Mouse (Mus musculus) liver, embryonic 15.5 days (tissue): ENCODE data around the gene Hnrnpul2. TPM values are rescaled to one million over a fixed set of nuclear protein-coding genes. Genes with fewer than 3 reads are reported as not detected.

Source experiments
- ATAC-seq: fragments of 200-750 bp; cut with Nextera tagmentation; 2 replicates; pipeline ENCODE4 v1.8.0; 2017; ENCODE audit warnings: moderate number of reproducible peaks, mild to moderate bottlenecking, moderate library complexity; ENCODE audit not compliant: insufficient read depth
- H3K27ac ChIP-seq: fragments of 300-500 bp; sonication (generic); replicated peaks from 2 replicates; pipeline ENCODE4 v1.5.1; 2015; ENCODE audit warnings: mild to moderate bottlenecking, inconsistent platforms
- H3K27me3 ChIP-seq: fragments of 300-500 bp; sonication (generic); 2 replicates; pipeline ENCODE4 v1.6.1; 2015; ENCODE audit warnings: mild to moderate bottlenecking, inconsistent platforms
- H3K36me3 ChIP-seq: fragments of 300-500 bp; sonication (generic); replicated peaks from 2 replicates; pipeline ENCODE4 v1.6.1; 2015; ENCODE audit warnings: moderate library complexity, mild to moderate bottlenecking, inconsistent platforms
- H3K4me1 ChIP-seq: fragments of 300-500 bp; sonication (generic); replicated peaks from 2 replicates; pipeline ENCODE4 v1.6.1; 2015; ENCODE audit warnings: inconsistent platforms
- H3K4me2 ChIP-seq: fragments of 300-500 bp; sonication (generic); 2 replicates; pipeline ENCODE4 v1.6.1; 2015; ENCODE audit warnings: moderate library complexity, mild to moderate bottlenecking, inconsistent platforms
- H3K4me3 ChIP-seq: fragments of 300-500 bp; sonication (generic); replicated peaks from 2 replicates; pipeline ENCODE4 v1.5.1; 2015; ENCODE audit warnings: mild to moderate bottlenecking, inconsistent platforms
- H3K9ac ChIP-seq: fragments of 300-500 bp; sonication (generic); 2 replicates; pipeline ENCODE4 v1.6.1; 2015; ENCODE audit warnings: moderate library complexity, mild to moderate bottlenecking, inconsistent platforms
- H3K9me3 ChIP-seq: fragments of 300-500 bp; sonication (generic); replicated peaks from 2 replicates; pipeline ENCODE4 v1.6.1; 2016; ENCODE audit warnings: inconsistent platforms
- WGBS: fragments of 180-500 bp; shearing (Covaris S2); methylation state at CpG from one replicate; pipeline ENCODE4 v1.1.7; 2015; ENCODE audit warnings: mixed read lengths; ENCODE audit not compliant: insufficient replicate concordance; 5-methylcytosine and 5-hydroxymethylcytosine counted together
- polyA plus RNA-seq: library from polyadenylated mRNA; unstranded; fragments of >200 nt; fragmentation: Nextera tagmentation; extraction: Ambion mirVana; gene quantifications from 2 replicates; pipeline ENCODE4 v1.2.1, GENCODE M21; 2015

Hnrnpul2 gene
- polyA plus RNA-seq, 1 experiment from 2014 or later, result 2.2 TPM

- no peaks in the 10 kb centered on the region for H3K27me3 ChIP-seq
- 65% methylated on average over 3 of the region's 3 CpGs for WGBS
- no peak within 1 kb of the TSS for H3K4me2 ChIP-seq
- no peak within 1 kb of the TSS for H3K4me3 ChIP-seq
- peaks cover 34% of the 10 kb centered on the region for H3K4me1 ChIP-seq
- H3K27ac ChIP-seq, result no peak within 1 kb of the TSS
- no peak within 1 kb of the TSS for H3K9ac ChIP-seq
- peaks cover 3% of the 10 kb centered on the region; the same call in 1 of the 2 replicates for H3K36me3 ChIP-seq
- ATAC-seq, result no peak
- H3K9me3 ChIP-seq, result no peaks in the 10 kb centered on the region
These were observed 63.8 kb downstream of the Hnrnpul2 start, which contains the start of the genes Lbhd1 and Gm49403 for GRCm38 (mm10) chr19:8883616-8884015. Lbhd1 (plus strand) TSS chr19:8883732. Gm49403 (plus strand) TSS chr19:8883930.

Other genes with a start within 250 kb of the Hnrnpul2 start
- 2.1 and 2.3 TPM in 2 replicates for gene Slc22a8, start 228.8 kb upstream of the Hnrnpul2 start, polyA plus RNA-seq
- gene Slc22a6, start 202.0 kb upstream of the Hnrnpul2 start, polyA plus RNA-seq, result 0.02 TPM in 1 of 2 replicates, not detected in the other
- gene Chrm1, start 156.2 kb upstream of the Hnrnpul2 start, polyA plus RNA-seq, result 0.02 TPM in 1 of 2 replicates, not detected in the other
- gene Slc3a2, start 96.6 kb upstream of the Hnrnpul2 start, polyA plus RNA-seq, result 124 and 132 TPM in 2 replicates
- 48.8 and 53.0 TPM in 2 replicates for gene Wdr74, start 84.2 kb upstream of the Hnrnpul2 start, polyA plus RNA-seq
- 0.43 and 0.62 TPM in 2 replicates for gene 1700092M07Rik, start 79.3 kb upstream of the Hnrnpul2 start, polyA plus RNA-seq
- 53.5 and 53.8 TPM in 2 replicates for gene Stx5a, start 78.6 kb upstream of the Hnrnpul2 start, polyA plus RNA-seq
- 81.2 and 91.6 TPM in 2 replicates for gene Nxf1, start 62.9 kb upstream of the Hnrnpul2 start, polyA plus RNA-seq
- gene Tmem223, start 49.0 kb upstream of the Hnrnpul2 start, polyA plus RNA-seq, result 53.8 and 57.3 TPM in 2 replicates
- 90.5 and 96.9 TPM in 2 replicates for gene Tmem179b, start 45.5 kb upstream of the Hnrnpul2 start, polyA plus RNA-seq
- gene Taf6l, start 33.6 kb upstream of the Hnrnpul2 start, polyA plus RNA-seq, result 13.2 and 15.4 TPM in 2 replicates
- gene Polr2g, start 21.4 kb upstream of the Hnrnpul2 start, polyA plus RNA-seq, result 55.5 and 65.7 TPM in 2 replicates
- 1.2 and 1.3 TPM in 2 replicates for gene Zbtb3, start 17.5 kb upstream of the Hnrnpul2 start, polyA plus RNA-seq
- gene Ttc9c, start 677 bp upstream of the Hnrnpul2 start, polyA plus RNA-seq, result 22.4 and 22.5 TPM in 2 replicates
- not detected in 2 replicates for gene AC129217.1, start 9.8 kb downstream of the Hnrnpul2 start, polyA plus RNA-seq
- gene Bscl2, start 17.5 kb downstream of the Hnrnpul2 start, polyA plus RNA-seq, result 29.8 and 33.1 TPM in 2 replicates
- 0.43 and 0.50 TPM in 2 replicates for gene Gng3, start 19.2 kb downstream of the Hnrnpul2 start, polyA plus RNA-seq
- gene Lrrn4cl, start 30.8 kb downstream of the Hnrnpul2 start, polyA plus RNA-seq, result 0.15 TPM in 2 replicates
- gene Ubxn1, start 51.5 kb downstream of the Hnrnpul2 start, polyA plus RNA-seq, result 90.4 and 96.5 TPM in 2 replicates
- 29.6 and 29.8 TPM in 2 replicates for gene Uqcc3, start 60.9 kb downstream of the Hnrnpul2 start, polyA plus RNA-seq
- gene Lbhd1, start 63.7 kb downstream of the Hnrnpul2 start, polyA plus RNA-seq, result 22.5 and 42.9 TPM in 2 replicates
- not detected in 2 replicates for gene Gm49403, start 63.9 kb downstream of the Hnrnpul2 start, polyA plus RNA-seq
- gene 1810009A15Rik, start 68.8 kb downstream of the Hnrnpul2 start, polyA plus RNA-seq, result 46.8 and 49.0 TPM in 2 replicates
- 0.29 TPM in 1 of 2 replicates, not detected in the other for gene Gm49416, start 68.9 kb downstream of the Hnrnpul2 start, polyA plus RNA-seq
- gene Ints5, start 73.0 kb downstream of the Hnrnpul2 start, polyA plus RNA-seq, result 21.6 and 26.2 TPM in 2 replicates
- gene Ganab, start 78.1 kb downstream of the Hnrnpul2 start, polyA plus RNA-seq, result 44.8 and 49.6 TPM in 2 replicates
- 20.6 and 25.8 TPM in 2 replicates for gene B3gat3, start 100.4 kb downstream of the Hnrnpul2 start, polyA plus RNA-seq
- gene Rom1, start 109.3 kb downstream of the Hnrnpul2 start, polyA plus RNA-seq, result 2.8 TPM in 2 replicates
- 13.1 and 14.6 TPM in 2 replicates for gene Eml3, start 109.5 kb downstream of the Hnrnpul2 start, polyA plus RNA-seq
- gene Mta2, start 121.9 kb downstream of the Hnrnpul2 start, polyA plus RNA-seq, result 79.0 and 85.9 TPM in 2 replicates
- gene Tut1, start 133.8 kb downstream of the Hnrnpul2 start, polyA plus RNA-seq, result 13.7 and 14.6 TPM in 2 replicates
- 177 and 180 TPM in 2 replicates for gene Eef1g, start 147.0 kb downstream of the Hnrnpul2 start, polyA plus RNA-seq
- 2.5 and 3.0 TPM in 2 replicates for gene Ahnak, start 169.3 kb downstream of the Hnrnpul2 start, polyA plus RNA-seq